Mouse (Mus musculus) lung, embryonic 16.5 days (tissue): Measurements from ENCODE around the gene Kdm2b. TPM values are rescaled to one million over a fixed set of nuclear protein-coding genes. Genes with fewer than 3 reads are reported as not detected.

Experiments used
- ATAC-seq: fragments of 200-750 bp; cut with Nextera tagmentation; 2 replicates; pipeline ENCODE4 v1.8.0; 2017; ENCODE audit warnings: low read depth, mild to moderate bottlenecking, moderate library complexity
- H3K27ac ChIP-seq: fragments of 300-500 bp; sonication (generic); 2 replicates; pipeline ENCODE4 v1.5.1; 2014; ENCODE audit warnings: mild to moderate bottlenecking, control low read depth, low read length
- H3K27me3 ChIP-seq: fragments of 300-500 bp; sonication (generic); 2 replicates; pipeline ENCODE4 v1.6.1; 2014; ENCODE audit warnings: low read depth, low read length, mixed read lengths; ENCODE audit not compliant: control insufficient read depth, insufficient read depth
- H3K36me3 ChIP-seq: fragments of 300-500 bp; sonication (generic); 2 replicates; pipeline ENCODE4 v1.6.1; 2014; ENCODE audit warnings: low read length; ENCODE audit not compliant: control insufficient read depth, insufficient read depth
- H3K4me1 ChIP-seq: fragments of 300-500 bp; sonication (generic); replicated peaks from 2 replicates; pipeline ENCODE4 v1.6.1; 2014; ENCODE audit warnings: low read length, mixed read lengths; ENCODE audit not compliant: control insufficient read depth, insufficient read depth
- H3K4me2 ChIP-seq: fragments of 300-500 bp; sonication (generic); 2 replicates; pipeline ENCODE4 v1.6.1; 2014; ENCODE audit warnings: low read depth, low read length, control low read depth
- H3K4me3 ChIP-seq: fragments of 300-500 bp; sonication (generic); 2 replicates; pipeline ENCODE4 v1.5.1; 2014; ENCODE audit warnings: mild to moderate bottlenecking, low read length, control low read depth
- H3K9ac ChIP-seq: fragments of 300-500 bp; sonication (generic); 2 replicates; pipeline ENCODE4 v1.6.1; 2014; ENCODE audit warnings: low read length, control low read depth
- H3K9me3 ChIP-seq: fragments of 300-500 bp; sonication (generic); 2 replicates; pipeline ENCODE4 v1.6.1; 2016; ENCODE audit warnings: low read length; ENCODE audit not compliant: control insufficient read depth
- WGBS: fragments of 180-500 bp; shearing (Covaris S2); extraction: QIAGEN DNeasy Blood & Tissue Kit; methylation state at CpG from one replicate; pipeline ENCODE4 v1.1.7; 2014; 5-methylcytosine and 5-hydroxymethylcytosine counted together
- polyA plus RNA-seq: library from polyadenylated mRNA; unstranded; fragments of >200 nt; fragmentation: Nextera tagmentation; extraction: Ambion mirVana; gene quantifications from 2 replicates; pipeline ENCODE4 v1.2.1, GENCODE M21; 2015

Kdm2b gene
- polyA plus RNA-seq, 1 experiment from 2014 or later = 37.6 TPM

- Histone ChIP-seq H3K9ac (peak within 1 kb of the TSS; percentile 88), H3K27me3 (no peaks in the 10 kb centered on the region), H3K9me3 (no peaks in the 10 kb centered on the region), H3K27ac (peak within 1 kb of the TSS; percentile 97), H3K36me3 (no peaks in the 10 kb centered on the region), H3K4me3 (peak within 1 kb of the TSS; percentile 86), H3K4me1 (peaks cover 38% of the 10 kb centered on the region), H3K4me2 (peak within 1 kb of the TSS; percentile 78)
- peak; percentile 96 for ATAC-seq
- under 1% methylated on average over 93 of the region's 106 CpGs for WGBS
Observed at GRCm38 (mm10) chr5:123014753-123015701, 25.4 kb upstream of the Kdm2b start, which contains the start of gene Orai1. Gene Orai1, plus strand, starts transcription at chr5:123015074.

- 54% methylated on average over 9 of the region's 9 CpGs for WGBS
- Histone ChIP-seq H3K4me3 (no peak overlapping the region), H3K36me3 (no peaks in the 10 kb centered on the region), H3K27me3 (no peaks in the 10 kb centered on the region), H3K4me1 (peaks cover 36% of the 10 kb centered on the region), H3K9ac (no peak overlapping the region), H3K4me2 (no peak overlapping the region), H3K27ac (no peak overlapping the region), H3K9me3 (no peaks in the 10 kb centered on the region)
- ATAC-seq = no peak
Observed at GRCm38 (mm10) chr5:123013599-123014315, 24.1 kb upstream of the Kdm2b start.

GRCm38 (mm10) chr5:123011705-123012104 is 22.1 kb upstream of the Kdm2b start:
- WGBS = 94% methylated on average over 9 of the region's 9 CpGs
- no peak overlapping the region for H3K27ac ChIP-seq
- H3K4me2 ChIP-seq = no peak overlapping the region
- no peaks in the 10 kb centered on the region for H3K9me3 ChIP-seq
- no peaks in the 10 kb centered on the region for H3K36me3 ChIP-seq
- no peak overlapping the region for H3K9ac ChIP-seq
- ATAC-seq = no peak
- no peaks in the 10 kb centered on the region for H3K27me3 ChIP-seq
- H3K4me1 ChIP-seq = peaks cover 24% of the 10 kb centered on the region
- H3K4me3 ChIP-seq = no peak overlapping the region

DNA sequence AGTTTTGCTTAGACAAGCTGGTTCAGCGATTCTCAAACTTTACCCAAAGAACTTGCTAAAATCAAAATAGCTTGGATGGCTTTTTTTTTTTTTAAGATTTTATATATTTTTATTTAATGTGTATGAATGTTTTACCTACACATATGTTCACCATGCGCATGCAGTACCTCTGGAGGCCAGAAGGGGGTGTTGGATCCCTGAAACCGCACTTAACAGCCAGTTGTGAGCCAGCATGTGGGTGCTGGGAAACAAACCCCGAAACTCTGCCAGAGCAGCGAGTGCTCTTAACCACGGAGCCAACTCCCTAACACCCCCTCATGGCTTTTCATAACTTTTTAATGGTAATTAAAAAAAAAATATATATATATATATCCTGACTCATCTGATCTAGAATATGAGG is 21.2 kb upstream of the Kdm2b start:
- Histone ChIP-seq H3K27me3 (no peaks in the 10 kb centered on the region), H3K27ac (no peak overlapping the region), H3K36me3 (no peaks in the 10 kb centered on the region), H3K4me1 (peaks cover 16% of the 10 kb centered on the region), H3K9ac (no peak overlapping the region), H3K4me3 (no peak overlapping the region), H3K4me2 (no peak overlapping the region), H3K9me3 (no peaks in the 10 kb centered on the region)
- no peak for ATAC-seq
- 89% methylated on average over 6 of the region's 6 CpGs for WGBS

DNA sequence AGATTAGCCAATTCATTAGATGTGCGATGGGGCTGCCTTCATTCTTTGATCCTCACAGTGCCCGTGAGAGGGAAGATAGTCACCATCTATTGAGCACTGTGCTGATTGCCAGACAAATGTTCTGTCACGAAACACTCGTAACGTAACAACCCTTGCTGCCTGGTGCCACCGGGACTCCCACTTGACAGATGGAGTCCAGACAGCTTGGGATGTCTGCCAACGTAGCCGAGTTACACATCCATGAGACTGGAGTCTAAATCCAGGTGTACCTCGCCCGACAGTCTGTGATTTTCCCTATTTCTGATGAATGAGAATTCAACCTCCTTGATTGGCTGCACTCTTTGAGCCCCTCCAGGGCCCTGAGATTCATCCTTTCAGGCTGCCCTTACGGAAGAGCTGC is 20.2 kb upstream of the Kdm2b start:
- Histone ChIP-seq H3K9me3 (no peaks in the 10 kb centered on the region), H3K27me3 (no peaks in the 10 kb centered on the region), H3K9ac (no peak overlapping the region), H3K27ac (no peak overlapping the region), H3K4me1 (peaks cover 15% of the 10 kb centered on the region), H3K36me3 (no peaks in the 10 kb centered on the region), H3K4me2 (no peak overlapping the region), H3K4me3 (no peak overlapping the region)
- 41% methylated on average over 11 of the region's 11 CpGs for WGBS
- no peak for ATAC-seq

- Histone ChIP-seq H3K27me3 (no peaks in the 10 kb centered on the region), H3K27ac (no peak overlapping the region), H3K36me3 (no peaks in the 10 kb centered on the region), H3K4me3 (no peak overlapping the region), H3K4me2 (no peak overlapping the region), H3K9me3 (no peaks in the 10 kb centered on the region), H3K9ac (no peak overlapping the region), H3K4me1 (peaks cover 12% of the 10 kb centered on the region)
- no peak for ATAC-seq
- 39% methylated on average over 7 of the region's 7 CpGs for WGBS
Observed at GRCm38 (mm10) chr5:123008877-123009493, 19.4 kb upstream of the Kdm2b start.

DNA sequence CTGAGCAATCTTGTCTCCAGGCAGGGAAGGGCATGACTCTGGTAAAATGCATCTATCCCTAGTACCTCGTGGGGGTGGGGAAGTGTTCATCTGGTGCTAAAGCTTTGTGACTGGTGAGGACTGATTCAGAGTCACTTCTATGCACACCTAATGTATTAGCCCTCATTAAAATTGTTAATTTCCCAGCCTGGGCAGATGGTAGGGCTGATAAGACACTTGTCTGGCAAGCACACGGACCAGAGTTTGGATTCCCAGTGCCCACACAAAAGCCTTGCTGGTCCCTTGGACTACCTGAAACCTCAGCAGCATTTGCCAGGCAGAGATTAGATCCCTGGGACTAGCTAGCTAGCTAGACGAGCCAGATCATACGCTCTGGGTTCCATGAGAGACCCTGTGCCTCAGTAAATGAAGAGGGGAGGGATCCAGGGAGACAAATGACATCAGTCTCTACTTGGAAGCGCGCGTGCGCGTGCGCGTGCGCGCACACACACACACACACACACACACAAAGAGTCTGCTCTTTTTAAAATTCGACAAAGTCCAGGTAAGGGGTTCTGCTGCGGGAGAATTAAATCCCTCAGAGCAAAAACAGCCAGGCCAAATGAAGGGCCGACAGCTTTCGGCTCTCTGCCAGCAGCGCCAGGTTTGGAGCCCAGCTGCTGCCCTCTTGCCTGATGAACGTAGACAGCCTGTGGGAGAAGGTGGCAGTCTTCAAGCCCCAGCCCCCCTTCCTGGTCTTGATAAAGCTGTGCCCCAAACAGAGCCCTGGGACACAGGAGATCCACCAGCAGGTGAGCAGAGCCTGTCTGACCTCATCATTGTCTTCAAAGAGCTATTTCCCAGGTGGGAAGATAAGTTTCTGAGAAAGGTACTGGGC is 16.3 kb upstream of the Kdm2b start:
- H3K4me2 ChIP-seq = 0 out of 2 replicates have a peak overlapping the region, but pooled peaks have one; percentile 6

DNA sequence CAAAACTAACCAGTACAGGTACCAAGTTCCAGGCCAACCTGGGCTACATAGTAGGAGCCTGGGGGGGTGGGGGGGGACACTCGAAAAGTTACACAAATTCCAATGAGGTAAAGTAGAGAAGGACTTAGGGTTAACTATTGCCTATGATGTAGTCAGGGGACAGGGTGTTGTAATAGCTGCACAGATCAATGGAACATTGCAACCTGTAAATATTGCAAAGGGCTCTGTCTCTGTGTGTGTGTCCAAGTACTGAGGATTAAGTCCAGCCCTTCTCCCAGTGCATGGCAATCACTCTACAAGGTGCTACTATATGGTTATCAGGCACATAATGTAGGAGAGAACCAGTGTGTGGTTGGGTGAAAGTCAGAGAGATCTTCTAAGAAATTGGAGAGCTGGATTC is 11.3 kb upstream of the Kdm2b start:
- Histone ChIP-seq H3K9ac (no peak overlapping the region), H3K27me3 (no peaks in the 10 kb centered on the region), H3K4me1 (no peaks in the 10 kb centered on the region), H3K27ac (no peak overlapping the region), H3K4me3 (no peak overlapping the region), H3K36me3 (no peaks in the 10 kb centered on the region), H3K9me3 (no peaks in the 10 kb centered on the region), H3K4me2 (no peak overlapping the region)
- ATAC-seq = no peak
- 63% methylated on average over 1 of the region's 1 CpGs for WGBS

More for the DNA sequence above, 16.3 kb upstream of the Kdm2b start:
- no peaks in the 10 kb centered on the region for H3K9me3 ChIP-seq
- no peak overlapping the region for H3K27ac ChIP-seq
- WGBS = 61% methylated on average over 19 of the region's 19 CpGs
- no peaks in the 10 kb centered on the region for H3K36me3 ChIP-seq
- ATAC-seq = no peak
- H3K4me1 ChIP-seq = peaks cover 9% of the 10 kb centered on the region
- no peaks in the 10 kb centered on the region for H3K27me3 ChIP-seq
- no peak overlapping the region for H3K9ac ChIP-seq
- no peak overlapping the region for H3K4me3 ChIP-seq
